8 mouse cellular contexts compared by ENCODE assay signal in the genomic region with DNA sequence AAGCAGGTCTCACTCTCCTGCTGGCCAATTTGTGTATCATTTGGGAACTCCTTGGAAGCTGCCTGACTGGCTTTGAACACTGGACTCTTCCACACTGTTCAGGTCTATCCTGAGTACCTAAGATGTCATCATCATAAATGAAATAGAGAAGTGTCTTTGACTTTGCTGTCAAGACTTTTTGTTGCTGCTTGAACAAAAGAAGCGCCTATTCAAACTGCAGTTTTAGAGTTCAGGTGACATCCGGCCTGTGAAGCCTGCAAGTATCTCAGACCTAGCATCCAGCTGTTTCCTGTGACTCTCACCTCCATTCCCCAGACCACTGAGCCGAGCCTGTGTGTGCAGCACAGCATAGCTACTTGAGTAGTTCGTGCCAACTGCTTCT. TPM values are rescaled to one million over a fixed set of nuclear protein-coding genes. Genes with fewer than 3 reads are reported as not detected.
DNase-seq lines count a peak whose midpoint lies in the region; ATAC-seq lines count a peak whose summit lies in the region.

No protein-coding gene starts in this region.

- H3K4me1 ChIP-seq in heart, embryonic 13.5 days: peaks cover 61% of the 10 kb centered on the region
- peaks cover 22% of the 10 kb centered on the region for H3K4me1 ChIP-seq in midbrain, embryonic 11.5 days (ENCODE audit: control insufficient read depth, insufficient read depth, low read length)

- peak overlapping the region; percentile 74 for H3K4me2 ChIP-seq in heart, embryonic 13.5 days
- H3K4me2 ChIP-seq in midbrain, embryonic 11.5 days: peak overlapping the region; percentile 81

- H3K36me3 ChIP-seq in heart, embryonic 13.5 days: peaks cover 50% of the 10 kb centered on the region
- peaks cover 6% of the 10 kb centered on the region for H3K36me3 ChIP-seq in midbrain, embryonic 11.5 days (ENCODE audit: control insufficient read depth, insufficient read depth, low read length)

- 39% methylated on average over 4 of the region's 4 CpGs for WGBS in heart, embryonic 13.5 days
- WGBS in midbrain, embryonic 11.5 days: 58% methylated on average over 4 of the region's 4 CpGs

- DNase-seq in A20 (ENCODE audit: low read depth, low spot score): peak; percentile 88
- DNase-seq in Muller cell, postnatal 12 days (ENCODE audit: inconsistent ontology term): peak; percentile 52
- peak; percentile 54 for DNase-seq in kidney, postnatal 14 days
- DNase-seq in midbrain, embryonic 11.5 days (ENCODE audit: low spot score, missing footprints): peak; percentile 91
- peak; percentile 89 for DNase-seq in thymus, postnatal 0 days (ENCODE audit: low spot score)
- DNase-seq in ovary, postnatal 36 days (ENCODE audit: low spot score): no peak
- DNase-seq in urinary bladder, postnatal 25 days (ENCODE audit: low spot score): no peak

- no peaks in the 10 kb centered on the region for H3K9me3 ChIP-seq in heart, embryonic 13.5 days
- no peaks in the 10 kb centered on the region for H3K9me3 ChIP-seq in midbrain, embryonic 11.5 days (ENCODE audit: control insufficient read depth, low read length)

- H3K27ac ChIP-seq in heart, embryonic 13.5 days (replicated peaks): peak overlapping the region; percentile 62
- H3K27ac ChIP-seq in midbrain, embryonic 11.5 days (ENCODE audit: low read depth, low read length): no peak overlapping the region

- no peaks in the 10 kb centered on the region for H3K27me3 ChIP-seq in heart, embryonic 13.5 days (replicated peaks)
- H3K27me3 ChIP-seq in midbrain, embryonic 11.5 days (ENCODE audit: control insufficient read depth, insufficient read depth, low read length): no peaks in the 10 kb centered on the region

- H3K4me3 ChIP-seq in heart, embryonic 13.5 days: peak overlapping the region; percentile 100
- peak overlapping the region; percentile 44 for H3K4me3 ChIP-seq in midbrain, embryonic 11.5 days (ENCODE audit: low read depth, low read length)

- peak overlapping the region; percentile 81 for H3K9ac ChIP-seq in heart, embryonic 13.5 days
- H3K9ac ChIP-seq in midbrain, embryonic 11.5 days (ENCODE audit: low read length): peak overlapping the region; percentile 10; the same call in 1 of the 2 replicates

- ATAC-seq in heart, embryonic 13.5 days (ENCODE audit: extremely low read depth, insufficient number of reproducible peaks, low FRiP score, low TSS enrichment): no peak
- ATAC-seq in midbrain, embryonic 11.5 days (ENCODE audit: low FRiP score): no peak

RNA-seq across cellular contexts. Expression of a gene that starts 4.1 kb away (rescaled TPM):
- polyA plus RNA-seq in heart, embryonic 13.5 days (2015; fragmentation: Nextera tagmentation; extraction: Ambion mirVana): 46.0 and 50.7 TPM in 2 replicates
- 44.7 and 47.5 TPM in 2 replicates for polyA plus RNA-seq in midbrain, embryonic 11.5 days (2014; fragmentation: Nextera tagmentation; extraction: Ambion mirVana)
- polyA plus RNA-seq in thymus, postnatal 0 days (2015; fragmentation: Nextera tagmentation; extraction: Ambion mirVana): 127 and 139 TPM in 2 replicates

Comparison
In these comparisons a context has a peak if more than half of its experiments do, and no peak if none do; other contexts are left out.
1. DNase-seq: peak in A20 (single experiment), Muller cell, postnatal 12 days (single experiment), kidney, postnatal 14 days (single experiment), midbrain, embryonic 11.5 days (single experiment) and thymus, postnatal 0 days (single experiment); none in ovary, postnatal 36 days (single experiment) and urinary bladder, postnatal 25 days (single experiment).